Mouse (Mus musculus) kidney, adult 8-10 months (tissue): ENCODE results near the gene Hoxc8.
A peak's percentile ranks its signal among the peaks of the same experiment; 100 is the strongest.

Experiments used
- DNase-seq, 2 experiments: peaks; one replicate each; pipeline ENCODE4 v3.0.0; 2022

Hoxc8 gene

GRCm38 (mm10) chr15:102990461-102991397, at the start of gene Hoxc8:
Hoxc8 (plus strand) TSS chr15:102990607.
- DNase-seq: no peak

GRCm38 (mm10) chr15:102942739-102943467, 47.5 kb upstream of the Hoxc8 start:
- no peak for DNase-seq

GRCm38 (mm10) chr15:102943468-102943813, 47.0 kb upstream of the Hoxc8 start:
- no peak for DNase-seq

GRCm38 (mm10) chr15:102945185-102946077, 45.0 kb upstream of the Hoxc8 start:
- DNase-seq: no peak

- no peak for DNase-seq
Observed at GRCm38 (mm10) chr15:102947276-102947675, 43.1 kb upstream of the Hoxc8 start.

GRCm38 (mm10) chr15:102948842-102949241, 41.6 kb upstream of the Hoxc8 start:
- DNase-seq: no peak

GRCm38 (mm10) chr15:102949696-102950095, 40.7 kb upstream of the Hoxc8 start:
- DNase-seq: no peak

- DNase-seq: no peak
Observed at GRCm38 (mm10) chr15:102950877-102951276, 39.5 kb upstream of the Hoxc8 start.

- no peak for DNase-seq
Observed at GRCm38 (mm10) chr15:102953561-102953960, 36.8 kb upstream of the Hoxc8 start.

GRCm38 (mm10) chr15:102954192-102955006, 36.0 kb upstream of the Hoxc8 start, which contains the start of gene Hoxc11:
Hoxc11 (plus strand) TSS chr15:102954427.
- DNase-seq: no peak

- DNase-seq: no peak
Observed at GRCm38 (mm10) chr15:102955007-102955382, 35.4 kb upstream of the Hoxc8 start.

- DNase-seq: no peak
Observed at GRCm38 (mm10) chr15:102955833-102956640, 34.4 kb upstream of the Hoxc8 start.

GRCm38 (mm10) chr15:102956906-102957305, 33.5 kb upstream of the Hoxc8 start:
- no peak for DNase-seq

GRCm38 (mm10) chr15:102959663-102960191, 30.7 kb upstream of the Hoxc8 start:
- no peak for DNase-seq

GRCm38 (mm10) chr15:102961728-102962127, 28.7 kb upstream of the Hoxc8 start:
- no peak for DNase-seq

GRCm38 (mm10) chr15:102962492-102962891, 27.9 kb upstream of the Hoxc8 start:
- DNase-seq: no peak

- DNase-seq: no peak
Observed at GRCm38 (mm10) chr15:102963259-102963658, 27.1 kb upstream of the Hoxc8 start.

- DNase-seq: peak in 1 of 2 experiments; percentile 69
Observed at GRCm38 (mm10) chr15:102963671-102964640, 26.5 kb upstream of the Hoxc8 start.
